Mouse (Mus musculus) intestine, embryonic 15.5 days (tissue): ENCODE results near the gene Qsox1. TPM values are rescaled to one million over a fixed set of nuclear protein-coding genes. Genes with fewer than 3 reads are reported as not detected.

Source experiments
- ATAC-seq: fragments of 200-750 bp; cut with Nextera tagmentation; 2 replicates; pipeline ENCODE4 v1.8.0; 2017; ENCODE audit warnings: moderate TSS enrichment, moderate library complexity
- H3K27ac ChIP-seq: fragments of 300-500 bp; sonication (generic); 2 replicates; pipeline ENCODE4 v1.5.1; 2015; ENCODE audit warnings: mild to moderate bottlenecking, inconsistent platforms
- H3K27me3 ChIP-seq: fragments of 300-500 bp; sonication (generic); replicated peaks from 2 replicates; pipeline ENCODE4 v1.6.1; 2015; ENCODE audit warnings: inconsistent platforms
- H3K36me3 ChIP-seq: fragments of 300-500 bp; sonication (generic); 2 replicates; pipeline ENCODE4 v1.6.1; 2015; ENCODE audit warnings: inconsistent platforms
- H3K4me1 ChIP-seq: fragments of 300-500 bp; sonication (generic); replicated peaks from 2 replicates; pipeline ENCODE4 v1.6.1; 2015; ENCODE audit warnings: inconsistent platforms
- H3K4me2 ChIP-seq: fragments of 300-500 bp; sonication (generic); replicated peaks from 2 replicates; pipeline ENCODE4 v1.6.1; 2015; ENCODE audit warnings: mild to moderate bottlenecking, inconsistent platforms
- H3K4me3 ChIP-seq: fragments of 300-500 bp; sonication (generic); replicated peaks from 2 replicates; pipeline ENCODE4 v1.5.1; 2015; ENCODE audit warnings: inconsistent platforms
- H3K9ac ChIP-seq: fragments of 300-500 bp; sonication (generic); 2 replicates; pipeline ENCODE4 v1.6.1; 2015; ENCODE audit warnings: inconsistent platforms
- H3K9me3 ChIP-seq: fragments of 300-500 bp; sonication (generic); 2 replicates; pipeline ENCODE4 v1.6.1; 2016; ENCODE audit warnings: inconsistent platforms
- WGBS: fragments of 180-500 bp; shearing (Covaris S2); methylation state at CpG from one replicate; pipeline ENCODE4 v1.1.7; 2015; 5-methylcytosine and 5-hydroxymethylcytosine counted together
- polyA plus RNA-seq: library from polyadenylated mRNA; unstranded; fragments of >200 nt; fragmentation: Nextera tagmentation; extraction: Ambion mirVana; gene quantifications from 2 replicates; pipeline ENCODE4 v1.2.1, GENCODE M21; 2015

Gene Qsox1
- polyA plus RNA-seq: 40.3 and 49.1 TPM in 2 replicates

DNA sequence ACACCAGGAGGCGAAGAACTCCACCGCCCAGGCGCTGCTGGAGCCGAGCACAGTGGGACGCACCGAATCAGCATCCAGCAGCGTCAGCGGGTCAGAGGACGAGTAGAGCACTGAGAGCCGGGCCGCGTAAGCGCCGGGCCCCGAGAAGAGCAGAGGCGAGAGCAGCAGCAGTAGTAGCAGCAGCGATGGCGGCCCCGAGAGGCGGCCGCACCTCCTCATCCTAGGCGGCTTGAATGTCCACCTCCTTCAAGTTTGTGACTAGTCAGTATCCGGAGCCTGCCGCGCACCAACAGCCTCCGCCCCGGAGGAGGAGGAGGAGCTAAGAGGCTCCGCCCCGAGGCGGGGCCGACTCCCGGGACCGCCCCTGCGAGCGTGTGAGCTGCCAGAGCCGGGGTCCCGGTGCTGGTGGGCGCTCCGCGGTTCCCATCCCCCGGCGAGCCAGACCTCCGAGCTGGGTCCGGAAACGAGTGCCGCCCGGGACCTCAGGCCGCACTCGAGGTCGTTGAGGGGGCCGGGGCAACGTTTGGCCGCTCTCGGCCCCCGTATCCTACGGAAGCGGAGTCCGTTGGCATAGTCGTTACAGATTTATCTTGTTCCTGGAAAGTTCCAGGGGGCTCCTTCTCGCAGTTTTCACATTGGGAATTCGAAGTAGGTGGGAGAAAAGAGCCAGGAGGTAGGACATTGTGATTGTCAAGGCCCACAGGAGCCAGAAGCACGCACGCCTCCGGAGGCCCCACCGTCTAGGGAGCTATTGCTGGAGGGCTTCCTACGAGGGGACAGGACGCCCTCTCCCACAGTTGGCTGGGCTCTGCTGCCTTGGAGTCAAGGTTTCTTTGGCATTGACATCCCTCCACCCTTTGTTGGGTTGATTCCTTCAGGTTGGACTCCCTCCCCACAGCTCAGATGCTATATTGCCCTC lies at the start of gene Qsox1:
Gene Qsox1 (minus strand): TSS at position 309 of the 919 bp plus-strand sequence.
- Histone ChIP-seq H3K27ac (peak within 1 kb of the TSS; percentile 71), H3K4me2 (peak within 1 kb of the TSS; percentile 64), H3K36me3 (no peaks in the 10 kb centered on the region; the same call in 1 of the 2 replicates), H3K4me3 (peak within 1 kb of the TSS; percentile 77), H3K9me3 (no peaks in the 10 kb centered on the region), H3K27me3 (no peaks in the 10 kb centered on the region), H3K4me1 (peaks cover 26% of the 10 kb centered on the region), H3K9ac (peak within 1 kb of the TSS; percentile 79)
- ATAC-seq: peak; percentile 96
- WGBS: under 1% methylated on average over 67 of the region's 67 CpGs

DNA sequence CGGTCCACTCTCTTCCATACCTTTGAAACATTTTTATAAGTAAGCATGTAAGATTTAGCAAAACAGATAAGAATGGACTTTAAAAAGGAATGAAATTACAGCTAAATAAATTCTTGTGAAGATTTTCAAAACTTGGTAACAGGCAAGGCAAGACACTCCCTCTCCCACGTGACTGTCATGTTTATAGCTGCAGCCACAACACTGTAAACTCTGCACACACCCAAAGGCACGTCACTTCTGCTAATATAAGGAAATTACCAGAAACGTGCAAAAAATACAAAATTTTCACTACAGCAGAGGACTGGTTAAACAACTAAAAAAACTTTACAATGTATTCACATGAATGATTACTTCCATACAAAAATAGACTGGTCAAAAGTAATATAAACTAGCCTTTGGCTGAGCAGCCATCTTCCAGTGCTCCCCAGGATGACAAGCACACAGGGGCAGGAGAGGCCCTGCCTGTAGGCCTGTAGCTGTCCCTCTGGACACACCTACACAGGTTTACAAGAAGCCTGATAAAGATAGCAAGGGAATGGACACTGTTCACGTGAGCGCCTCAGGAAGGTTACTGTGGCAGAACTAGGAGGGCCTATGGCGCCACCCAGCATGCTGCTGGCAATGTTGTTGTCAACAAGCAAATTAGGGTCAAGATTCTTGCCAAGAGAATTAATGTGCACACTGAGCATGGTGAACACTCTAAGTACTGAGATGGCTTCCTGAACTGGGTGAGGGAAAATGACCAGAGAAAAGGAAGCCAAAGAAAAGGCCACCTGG lies 42.4 kb upstream of the Qsox1 start:
- H3K27me3 ChIP-seq: no peaks in the 10 kb centered on the region
- no peak overlapping the region for H3K9ac ChIP-seq
- H3K4me3 ChIP-seq: no peak overlapping the region
- H3K9me3 ChIP-seq: no peaks in the 10 kb centered on the region
- ATAC-seq: peak; percentile 71
- H3K27ac ChIP-seq: no peak overlapping the region
- no peak overlapping the region for H3K4me2 ChIP-seq
- WGBS: 67% methylated on average over 7 of the region's 7 CpGs
- H3K4me1 ChIP-seq: no peaks in the 10 kb centered on the region
- peaks cover 5% of the 10 kb centered on the region; the same call in 1 of the 2 replicates for H3K36me3 ChIP-seq

DNA sequence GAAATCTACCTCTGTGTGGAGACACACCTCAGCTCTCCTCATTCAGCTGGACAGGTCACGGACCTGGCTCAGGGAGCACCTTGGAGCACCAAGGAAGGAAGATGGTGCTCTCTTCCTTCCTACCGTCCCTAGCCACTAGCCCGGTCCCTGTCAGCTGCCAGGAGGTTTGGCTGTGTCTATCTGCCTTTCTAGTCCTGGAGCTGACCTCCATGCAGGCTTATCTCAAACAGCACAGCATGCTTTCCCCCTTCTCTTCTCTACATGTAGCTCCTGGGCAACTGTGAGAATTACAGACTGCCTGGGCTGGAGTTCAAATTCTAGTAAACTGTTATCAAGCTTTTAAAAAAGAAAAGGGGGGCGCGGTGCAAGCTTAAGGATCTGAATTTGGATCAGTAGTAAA lies 40.3 kb upstream of the Qsox1 start:
- WGBS: 97% methylated on average over 5 of the region's 5 CpGs
- Histone ChIP-seq H3K36me3 (peaks cover 8% of the 10 kb centered on the region; the same call in 1 of the 2 replicates), H3K27me3 (no peaks in the 10 kb centered on the region), H3K4me1 (no peaks in the 10 kb centered on the region), H3K4me2 (no peak overlapping the region), H3K27ac (no peak overlapping the region), H3K4me3 (no peak overlapping the region), H3K9ac (no peak overlapping the region), H3K9me3 (no peaks in the 10 kb centered on the region)
- ATAC-seq: no peak

DNA sequence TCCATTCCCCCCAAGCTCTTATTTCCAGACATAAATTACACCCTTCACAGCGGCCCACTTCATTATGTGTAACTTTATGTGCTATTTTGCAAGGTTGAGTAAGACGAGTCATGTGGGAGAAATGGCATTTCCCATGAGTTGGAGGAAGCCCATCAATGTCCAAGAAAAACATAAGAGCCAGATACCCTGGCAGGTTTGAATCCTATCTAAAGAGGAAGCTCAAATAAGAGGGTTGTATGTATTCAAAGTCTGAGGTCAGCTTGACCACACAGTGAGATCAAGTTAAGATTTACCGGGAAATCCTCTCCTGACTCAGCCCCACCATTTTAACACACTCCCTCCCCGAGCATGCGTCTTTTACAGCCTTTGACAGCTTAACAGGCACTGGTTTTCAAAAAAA lies 31.5 kb upstream of the Qsox1 start:
- no peak for ATAC-seq
- H3K27ac ChIP-seq: no peak overlapping the region
- H3K4me3 ChIP-seq: no peak overlapping the region
- H3K4me1 ChIP-seq: no peaks in the 10 kb centered on the region
- no peak overlapping the region for H3K4me2 ChIP-seq
- H3K36me3 ChIP-seq: peaks cover 11% of the 10 kb centered on the region; the same call in 1 of the 2 replicates
- H3K9ac ChIP-seq: no peak overlapping the region
- H3K9me3 ChIP-seq: no peaks in the 10 kb centered on the region
- H3K27me3 ChIP-seq: no peaks in the 10 kb centered on the region
- 69% methylated on average over 5 of the region's 5 CpGs for WGBS

DNA sequence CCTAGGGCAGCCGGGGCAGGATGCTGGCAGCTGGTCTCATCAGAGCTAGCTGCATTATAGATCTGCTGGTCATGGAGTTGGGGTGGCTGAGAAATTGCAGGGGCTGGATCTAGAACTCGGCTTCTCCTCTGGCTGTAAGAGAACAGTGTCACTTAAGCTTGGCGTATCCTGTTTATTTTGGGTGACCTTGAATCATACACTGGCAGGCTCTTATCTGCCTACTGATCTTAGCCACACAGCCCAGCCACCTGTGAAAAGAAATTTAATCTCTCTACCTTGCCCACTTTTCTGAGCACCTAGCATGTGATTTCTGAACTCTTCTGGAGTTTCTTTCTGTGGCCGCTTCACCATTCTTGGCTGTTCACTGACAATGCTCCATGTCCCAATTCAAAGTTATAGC lies 30.8 kb upstream of the Qsox1 start:
- no peak overlapping the region for H3K4me2 ChIP-seq
- H3K9me3 ChIP-seq: no peaks in the 10 kb centered on the region
- H3K36me3 ChIP-seq: peaks cover 11% of the 10 kb centered on the region; the same call in 1 of the 2 replicates
- H3K4me1 ChIP-seq: no peaks in the 10 kb centered on the region
- ATAC-seq: peak; percentile 51; the same call in 1 of the 2 replicates
- H3K27me3 ChIP-seq: no peaks in the 10 kb centered on the region
- H3K9ac ChIP-seq: no peak overlapping the region
- 56% methylated on average over 4 of the region's 4 CpGs for WGBS
- no peak overlapping the region for H3K4me3 ChIP-seq
- no peak overlapping the region for H3K27ac ChIP-seq

DNA sequence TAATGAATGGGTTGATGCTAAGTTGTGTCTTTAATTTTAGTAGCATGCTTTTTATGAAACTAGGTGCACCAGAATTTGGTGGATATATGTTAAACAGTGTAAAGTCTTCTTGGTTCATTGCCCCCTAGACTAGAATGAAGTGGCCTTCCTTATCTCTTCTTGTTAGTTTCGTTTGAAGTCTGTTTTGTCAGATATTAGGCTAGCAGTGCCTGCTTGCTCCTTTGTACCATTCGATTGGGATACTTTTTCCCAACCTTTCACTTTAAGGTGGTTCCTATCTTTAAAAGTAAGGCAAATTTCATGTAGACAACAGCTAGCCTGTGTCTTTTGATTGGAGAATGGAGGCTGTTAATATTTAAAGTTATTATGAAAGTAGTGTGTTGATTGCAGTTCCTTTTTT lies 23.0 kb upstream of the Qsox1 start:
- Histone ChIP-seq H3K4me1 (no peaks in the 10 kb centered on the region), H3K4me3 (no peak overlapping the region), H3K36me3 (no peaks in the 10 kb centered on the region), H3K9ac (no peak overlapping the region), H3K9me3 (no peaks in the 10 kb centered on the region), H3K27ac (no peak overlapping the region), H3K27me3 (no peaks in the 10 kb centered on the region), H3K4me2 (no peak overlapping the region)
- WGBS: 62% methylated on average over 2 of the region's 2 CpGs
- no peak for ATAC-seq

DNA sequence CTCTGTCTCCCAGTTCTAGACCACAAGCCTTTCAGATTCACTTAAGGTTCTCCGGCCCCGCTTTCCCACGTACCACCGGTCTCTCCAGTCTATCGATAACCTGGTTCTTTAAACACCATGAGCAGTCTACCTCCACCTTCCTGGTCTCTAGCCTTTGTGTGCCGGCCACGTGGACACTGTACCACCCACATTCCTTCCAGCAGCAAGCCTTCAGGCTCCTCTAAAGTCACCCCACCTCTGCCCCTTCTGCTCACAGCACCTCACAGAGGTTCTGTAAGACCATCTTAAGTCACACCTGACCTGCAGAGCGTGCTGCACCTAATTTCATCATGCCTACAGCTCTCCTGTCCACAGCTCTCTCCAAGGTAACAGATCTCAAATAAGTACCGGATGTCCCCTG lies 20.9 kb upstream of the Qsox1 start:
- Histone ChIP-seq H3K4me3 (no peak overlapping the region), H3K9me3 (no peaks in the 10 kb centered on the region), H3K27me3 (no peaks in the 10 kb centered on the region), H3K9ac (no peak overlapping the region), H3K27ac (no peak overlapping the region), H3K4me2 (no peak overlapping the region), H3K36me3 (no peaks in the 10 kb centered on the region), H3K4me1 (no peaks in the 10 kb centered on the region)
- WGBS: 87% methylated on average over 9 of the region's 9 CpGs
- no peak for ATAC-seq

DNA sequence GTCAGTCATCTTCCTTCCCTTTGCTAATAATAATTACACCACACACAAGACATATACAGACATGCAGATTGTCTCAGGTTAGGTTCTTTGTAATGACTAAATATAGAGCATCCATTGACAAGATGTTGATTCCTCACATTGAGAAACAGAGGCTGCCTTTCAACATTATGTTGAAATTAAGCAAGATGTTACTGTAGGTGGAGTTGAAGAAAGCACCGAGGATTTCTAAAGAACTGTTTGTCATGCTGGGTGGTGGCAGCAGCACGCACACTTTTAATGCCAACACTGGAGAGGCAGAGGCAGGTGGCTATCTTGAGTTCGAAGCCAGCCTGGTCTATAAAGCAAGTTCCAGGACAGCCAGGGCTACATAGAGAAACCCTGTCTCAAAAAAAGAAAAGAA lies 19.3 kb upstream of the Qsox1 start:
- no peaks in the 10 kb centered on the region for H3K4me1 ChIP-seq
- H3K4me2 ChIP-seq: no peak overlapping the region
- no peaks in the 10 kb centered on the region for H3K27me3 ChIP-seq
- 87% methylated on average over 3 of the region's 3 CpGs for WGBS
- no peaks in the 10 kb centered on the region for H3K9me3 ChIP-seq
- no peaks in the 10 kb centered on the region for H3K36me3 ChIP-seq
- H3K27ac ChIP-seq: no peak overlapping the region
- no peak overlapping the region for H3K9ac ChIP-seq
- ATAC-seq: no peak
- no peak overlapping the region for H3K4me3 ChIP-seq

DNA sequence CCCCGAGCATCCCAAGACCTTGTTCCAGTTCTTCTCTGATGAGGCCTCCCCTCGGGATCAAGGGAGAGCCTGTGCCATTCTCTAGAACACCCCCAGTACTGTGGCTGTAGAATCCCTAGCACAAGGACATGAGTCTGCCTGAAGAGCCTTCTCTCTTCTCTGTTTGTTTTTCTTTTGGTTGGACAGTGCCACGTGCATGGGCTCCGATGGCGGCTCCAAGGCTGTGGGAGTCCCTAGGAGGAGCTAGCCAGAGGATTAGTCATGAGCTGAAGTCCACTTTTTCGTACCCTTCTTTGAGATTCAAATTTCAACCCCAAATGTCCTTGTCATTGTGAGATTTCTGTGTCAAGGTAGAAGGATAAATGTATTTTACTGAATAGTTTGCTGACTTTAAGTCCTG lies 18.2 kb upstream of the Qsox1 start:
- Histone ChIP-seq H3K9me3 (no peaks in the 10 kb centered on the region), H3K4me2 (no peak overlapping the region), H3K27me3 (no peaks in the 10 kb centered on the region), H3K27ac (no peak overlapping the region), H3K4me3 (no peak overlapping the region), H3K4me1 (no peaks in the 10 kb centered on the region), H3K9ac (no peak overlapping the region), H3K36me3 (no peaks in the 10 kb centered on the region)
- 75% methylated on average over 6 of the region's 6 CpGs for WGBS
- ATAC-seq: no peak

DNA sequence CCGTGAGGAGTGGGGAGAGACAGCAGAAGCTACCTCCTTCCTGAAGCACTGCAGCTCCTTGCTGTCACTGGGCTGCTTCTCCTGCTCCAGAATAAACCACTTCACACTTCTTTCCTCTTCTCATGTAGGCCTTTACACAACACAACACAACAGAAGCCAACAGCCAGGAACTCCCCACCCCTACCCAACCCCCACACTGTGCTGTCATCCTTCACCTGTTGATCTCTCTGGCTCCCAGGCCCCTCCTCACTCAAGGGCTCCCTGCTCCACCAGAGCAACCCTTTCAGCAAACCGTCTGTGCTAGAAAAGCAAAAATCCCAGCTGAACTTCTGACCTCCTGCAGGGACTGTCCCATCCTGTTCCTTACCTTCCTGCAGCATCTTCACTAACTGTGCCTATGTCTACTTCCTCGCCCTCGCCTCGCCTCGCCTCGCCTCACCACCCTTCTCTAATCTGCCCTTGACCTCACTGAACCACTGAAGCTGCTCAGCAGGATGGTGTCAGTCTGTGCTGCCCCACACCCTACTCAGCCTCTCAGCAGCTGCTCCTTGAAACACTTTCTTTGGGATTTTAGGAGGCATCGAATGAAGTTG lies 15.1 kb upstream of the Qsox1 start:
- 44% methylated on average over 8 of the region's 8 CpGs for WGBS
- Histone ChIP-seq H3K36me3 (no peaks in the 10 kb centered on the region), H3K27me3 (no peaks in the 10 kb centered on the region), H3K27ac (no peak overlapping the region), H3K4me1 (no peaks in the 10 kb centered on the region), H3K9me3 (no peaks in the 10 kb centered on the region), H3K9ac (no peak overlapping the region), H3K4me3 (no peak overlapping the region), H3K4me2 (no peak overlapping the region)
- peak; percentile 66 for ATAC-seq

DNA sequence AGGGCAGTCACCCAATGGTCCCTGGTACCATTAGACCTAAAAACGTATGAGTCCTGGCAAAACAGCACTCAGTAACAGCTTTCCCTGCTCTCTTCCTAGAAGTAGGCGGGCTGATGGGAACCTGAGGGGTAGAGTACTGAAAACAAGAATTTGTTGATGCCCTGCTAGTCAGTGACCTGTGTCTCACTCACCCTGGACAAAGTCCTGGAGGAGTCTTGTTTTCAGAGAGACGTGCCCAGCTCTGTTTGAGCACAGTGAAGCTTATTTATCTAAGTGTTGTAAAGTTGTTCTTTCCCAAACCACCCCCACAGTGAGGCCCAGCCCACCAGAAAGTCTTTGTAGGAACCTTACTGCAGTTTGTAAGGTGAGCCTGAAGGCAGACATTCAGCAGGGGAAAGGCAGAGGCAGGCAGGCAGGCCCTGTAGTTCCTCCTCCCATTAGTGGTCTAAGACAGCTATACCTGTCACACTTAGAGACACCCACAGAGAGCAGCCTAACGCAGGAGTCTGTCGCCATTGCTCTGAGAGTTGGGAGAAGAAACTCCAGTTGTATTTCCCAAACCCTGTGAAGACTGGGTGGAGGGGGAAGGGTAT lies 14.2 kb upstream of the Qsox1 start:
- Histone ChIP-seq H3K36me3 (no peaks in the 10 kb centered on the region), H3K9me3 (no peaks in the 10 kb centered on the region), H3K4me1 (no peaks in the 10 kb centered on the region), H3K9ac (no peak overlapping the region), H3K4me3 (no peak overlapping the region), H3K27ac (no peak overlapping the region), H3K4me2 (no peak overlapping the region), H3K27me3 (no peaks in the 10 kb centered on the region)
- ATAC-seq: peak; percentile 72
- WGBS: 41% methylated on average over 5 of the region's 5 CpGs
